24 mouse cellular contexts compared by ENCODE assay signal in genomic region chr16:76228451-76228850, GRCm38 (mm10).
"Had no signal": no experiment of that assay in that cellular context is flagged by ENCODE, and none has a peak within 500 bp of the region (broad histone marks: within the 10 kb centered on the region; RNA-seq: fewer than 3 reads in every experiment).

No protein-coding gene starts in this region.

- H3K27ac ChIP-seq: gastrocnemius, adult 2 months; heart, adult 2 months; hindbrain, embryonic 10.5 days; hindbrain, embryonic 12.5 days; hindbrain, embryonic 14.5 days; intestine, embryonic 15.5 days; layer of hippocampus, adult 2 months; left cerebral cortex, adult 2 months; limb, embryonic 10.5 days; limb, embryonic 12.5 days; liver, embryonic 13.5 days had no signal

- ATAC-seq: hindbrain, embryonic 16.5 days; inflammation-experienced regulatory T-cells, adult 6 months; intestine, embryonic 15.5 days; intestine, postnatal 0 days had no signal

- H3K4me3 ChIP-seq: gastrocnemius, adult 2 months; heart, adult 2 months; heart, embryonic 12.5 days; hindbrain, embryonic 10.5 days; hindbrain, embryonic 12.5 days; intestine, embryonic 15.5 days; layer of hippocampus, adult 2 months; left cerebral cortex, adult 2 months; limb, embryonic 10.5 days; limb, embryonic 12.5 days; liver, embryonic 13.5 days had no signal

- H3K4me2 ChIP-seq: heart, embryonic 12.5 days; hindbrain, embryonic 12.5 days; hindbrain, embryonic 14.5 days; intestine, embryonic 15.5 days; limb, embryonic 12.5 days; liver, embryonic 11.5 days; liver, embryonic 13.5 days had no signal

- DNase-seq: gastrocnemius, adult 2 months; gastrocnemius, postnatal 10 days; gastrocnemius, postnatal 25 days; heart, adult 2 months; kidney, adult 18-20 months; kidney, adult 8-10 months; kidney, postnatal 10 days; kidney, postnatal 25 days; kidney, postnatal 4 days; liver; liver, embryonic 13.5 days had no signal

- H3K27me3 ChIP-seq: heart, embryonic 12.5 days; hindbrain, embryonic 12.5 days; intestine, embryonic 15.5 days; limb, embryonic 12.5 days; liver, embryonic 13.5 days had no signal

- H3K9me3 ChIP-seq: heart, embryonic 12.5 days; hindbrain, embryonic 10.5 days; hindbrain, embryonic 12.5 days; intestine, embryonic 15.5 days; limb, embryonic 10.5 days; limb, embryonic 12.5 days; liver, embryonic 13.5 days had no signal

- H3K36me3 ChIP-seq: heart, embryonic 12.5 days; hindbrain, embryonic 10.5 days; hindbrain, embryonic 12.5 days; intestine, embryonic 15.5 days; limb, embryonic 10.5 days; limb, embryonic 12.5 days; liver, embryonic 13.5 days had no signal

- H3K9ac ChIP-seq: heart, embryonic 12.5 days; hindbrain, embryonic 12.5 days; hindbrain, embryonic 14.5 days; intestine, embryonic 15.5 days; limb, embryonic 12.5 days; liver, embryonic 13.5 days had no signal
